Mouse (Mus musculus) kidney, postnatal 0 days (tissue): Measurements from ENCODE around the gene Sulf2. TPM values are rescaled to one million over a fixed set of nuclear protein-coding genes. Genes with fewer than 3 reads are reported as not detected.

ENCODE experiments used
- ATAC-seq: fragments of 200-750 bp; cut with Nextera tagmentation; replicated peaks from 2 replicates; pipeline ENCODE4 v1.8.0; 2017; ENCODE audit warnings: low read depth, moderate number of reproducible peaks, moderate TSS enrichment, moderate library complexity; ENCODE audit not compliant: low FRiP score
- DNase-seq: peaks from one replicate; pipeline ENCODE4 v3.0.0-alpha.2; 2016; ENCODE audit warnings: low spot score
- H3K27ac ChIP-seq: fragments of 300-500 bp; sonication (generic); 2 replicates; pipeline ENCODE4 v1.5.1; 2014; ENCODE audit warnings: mild to moderate bottlenecking
- H3K27me3 ChIP-seq: fragments of 300-500 bp; sonication (generic); 2 replicates; pipeline ENCODE4 v1.6.1; 2014; ENCODE audit warnings: low read length, mixed read lengths; ENCODE audit not compliant: insufficient read depth
- H3K36me3 ChIP-seq: fragments of 300-500 bp; sonication (generic); 2 replicates; pipeline ENCODE4 v1.6.1; 2014; ENCODE audit warnings: low read length, mixed read lengths; ENCODE audit not compliant: insufficient read depth
- H3K4me1 ChIP-seq: fragments of 300-500 bp; sonication (generic); replicated peaks from 2 replicates; pipeline ENCODE4 v1.6.1; 2014; ENCODE audit warnings: antibody characterized with exemption, low read length, mixed read lengths; ENCODE audit not compliant: insufficient read depth
- H3K4me2 ChIP-seq: fragments of 300-500 bp; sonication (generic); 2 replicates; pipeline ENCODE4 v1.6.1; 2014; ENCODE audit warnings: mild to moderate bottlenecking, low read length, moderate library complexity, mixed read lengths
- H3K4me3 ChIP-seq: fragments of 300-500 bp; sonication (generic); replicated peaks from 2 replicates; pipeline ENCODE4 v1.5.1; 2014; ENCODE audit warnings: low read depth, low read length
- H3K9ac ChIP-seq: fragments of 300-500 bp; sonication (generic); 2 replicates; pipeline ENCODE4 v1.6.1; 2014; ENCODE audit warnings: low read depth, low read length
- H3K9me3 ChIP-seq: fragments of 300-500 bp; sonication (generic); replicated peaks from 2 replicates; pipeline ENCODE4 v1.6.1; 2016; ENCODE audit warnings: low read length, inconsistent platforms, mixed read lengths
- CTCF ChIP-seq: IDR thresholded peaks from 2 replicates; pipeline ENCODE4 v1.5.1; 2016; ENCODE audit warnings: antibody characterized with exemption, low read depth, mild to moderate bottlenecking, moderate library complexity
- WGBS: fragments of 180-500 bp; shearing (Covaris S2); extraction: QIAGEN DNeasy Blood & Tissue Kit; methylation state at CpG from one replicate; pipeline ENCODE4 v1.1.7; 2014; 5-methylcytosine and 5-hydroxymethylcytosine counted together
- polyA plus RNA-seq: library from polyadenylated mRNA; unstranded; fragments of >200 nt; fragmentation: Nextera tagmentation; extraction: Ambion mirVana; gene quantifications from 2 replicates; pipeline ENCODE4 v1.2.1, GENCODE M21; 2015

Gene Sulf2
- polyA plus RNA-seq, 1 experiment from 2014 or later = 45.1 TPM

DNA sequence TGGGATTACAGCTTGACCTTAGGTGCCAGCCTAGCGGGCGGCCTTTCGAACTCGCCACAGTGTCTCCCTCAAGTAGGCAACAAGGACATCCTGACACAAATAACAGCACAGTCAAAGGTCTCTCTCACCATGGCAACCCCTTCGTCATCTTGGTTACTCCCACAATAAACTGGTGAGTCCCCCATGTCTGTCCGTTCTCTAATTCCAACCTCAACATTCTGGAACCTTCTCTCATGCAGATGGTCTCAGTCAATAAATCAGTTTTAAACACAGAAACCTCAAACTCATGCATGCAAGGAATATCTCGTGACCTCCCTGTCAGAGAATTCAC lies 39.2 kb downstream of the Sulf2 start:
- whole genome bisulfite sequencing = 45% methylated on average over 7 of the region's 7 CpGs
- H3K27ac ChIP-seq = peak overlapping the region; percentile 31; the same call in 1 of the 2 replicates
- DNase-seq (peak; percentile 88), ATAC-seq (peak; percentile 65)
- H3K4me1 ChIP-seq = peaks cover 5% of the 10 kb centered on the region; the same call in 1 of the 2 replicates
- H3K36me3 ChIP-seq = no peaks in the 10 kb centered on the region
- H3K4me3 ChIP-seq = no peak overlapping the region
- H3K4me2 ChIP-seq = no peak overlapping the region; the same call in 1 of the 2 replicates
- TF ChIP-seq CTCF = no peak
- H3K9me3 ChIP-seq = no peaks in the 10 kb centered on the region
- H3K9ac ChIP-seq = no peak overlapping the region
- no peaks in the 10 kb centered on the region for H3K27me3 ChIP-seq

DNA sequence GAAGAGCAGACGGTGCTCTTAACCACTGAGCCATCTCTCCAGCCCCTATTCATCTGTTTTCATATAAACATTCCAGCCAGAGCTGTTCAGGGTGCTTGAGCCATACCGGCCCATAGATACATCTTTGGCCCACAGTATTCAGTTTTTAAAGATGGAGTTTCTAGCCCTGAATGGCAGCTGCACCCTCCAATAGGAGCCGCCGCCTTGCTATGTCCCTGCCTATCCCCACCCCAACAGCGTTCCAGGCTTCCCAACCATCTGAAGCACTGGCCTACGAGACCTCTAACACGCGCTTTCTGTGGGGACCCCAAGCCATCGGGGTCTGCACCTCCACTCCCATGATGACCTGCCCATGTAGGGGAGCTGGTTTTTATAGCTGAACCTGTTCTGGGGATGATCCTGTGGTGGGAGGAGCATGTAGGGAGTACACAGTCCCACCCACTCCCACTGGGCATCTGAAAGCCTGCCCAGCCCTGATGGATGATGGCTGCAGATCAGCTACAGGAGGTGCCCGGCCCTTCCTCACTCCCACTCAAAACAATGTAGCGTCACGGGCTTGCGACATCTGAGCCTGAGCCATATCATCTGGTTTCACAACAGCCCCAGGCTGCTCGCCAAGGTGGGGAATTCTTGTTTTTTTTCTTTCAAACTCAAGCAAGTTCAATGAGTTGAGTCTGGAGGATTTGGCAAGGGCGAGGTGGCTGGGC lies 39.7 kb downstream of the Sulf2 start:
- Histone ChIP-seq H3K9me3 (no peaks in the 10 kb centered on the region), H3K27ac (peak overlapping the region; percentile 31; the same call in 1 of the 2 replicates), H3K27me3 (no peaks in the 10 kb centered on the region), H3K4me3 (no peak overlapping the region), H3K36me3 (no peaks in the 10 kb centered on the region), H3K9ac (no peak overlapping the region), H3K4me2 (no peak overlapping the region; the same call in 1 of the 2 replicates), H3K4me1 (peaks cover 5% of the 10 kb centered on the region; the same call in 1 of the 2 replicates)
- DNase-seq (peak; percentile 91), ATAC-seq (peak; percentile 87)
- TF ChIP-seq CTCF = no peak
- 58% methylated on average over 15 of the region's 15 CpGs for WGBS

DNA sequence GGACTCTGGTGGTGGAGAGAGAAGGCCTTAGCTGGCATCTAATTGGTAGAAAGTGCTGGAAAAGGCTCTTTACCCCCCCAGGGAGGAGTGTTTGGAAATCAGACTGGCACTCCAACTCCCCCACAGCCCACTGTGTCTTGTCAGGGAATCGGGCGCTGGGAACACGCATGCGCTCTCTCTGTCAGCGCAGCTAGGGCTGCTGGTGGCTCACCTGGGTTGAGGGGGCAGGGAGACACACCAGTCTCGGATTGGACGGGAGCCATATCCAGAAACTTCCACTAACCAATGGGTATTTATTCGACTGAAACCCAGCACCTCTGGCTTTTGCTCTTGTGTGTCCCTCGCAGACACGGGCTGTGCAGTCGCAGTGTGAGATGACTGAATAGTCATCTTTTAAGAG lies 42.5 kb downstream of the Sulf2 start:
- ATAC-seq = no peak
- TF ChIP-seq CTCF = no peak
- no peak for DNase-seq
- Histone ChIP-seq H3K36me3 (no peaks in the 10 kb centered on the region), H3K27ac (no peak overlapping the region), H3K4me1 (peaks cover 5% of the 10 kb centered on the region; the same call in 1 of the 2 replicates), H3K27me3 (no peaks in the 10 kb centered on the region), H3K9me3 (no peaks in the 10 kb centered on the region), H3K4me2 (no peak overlapping the region), H3K4me3 (no peak overlapping the region), H3K9ac (no peak overlapping the region)
- 87% methylated on average over 11 of the region's 11 CpGs for WGBS

DNA sequence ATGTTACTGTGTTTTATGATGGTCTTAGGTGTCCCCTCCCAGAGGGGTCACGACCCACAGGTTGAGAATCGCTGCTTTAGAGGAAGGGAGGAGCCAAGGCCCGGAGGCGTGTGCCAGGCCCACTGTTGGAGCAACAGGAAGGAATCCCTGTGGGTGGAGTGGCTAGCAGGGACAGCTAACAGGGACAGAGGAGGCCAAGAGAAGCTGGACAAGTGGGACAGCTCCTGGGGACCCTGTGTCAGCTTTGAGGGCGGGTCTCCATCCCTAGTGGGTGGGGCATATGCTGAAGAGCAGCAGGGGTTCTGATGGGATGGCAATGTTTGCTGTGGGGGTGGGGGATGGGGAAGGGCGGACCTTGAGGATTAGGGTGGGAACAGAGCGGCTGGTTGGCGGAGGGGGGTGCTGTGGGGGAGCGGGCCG lies 43.6 kb downstream of the Sulf2 start:
- H3K4me1 ChIP-seq = peaks cover 5% of the 10 kb centered on the region; the same call in 1 of the 2 replicates
- no peak overlapping the region for H3K27ac ChIP-seq
- no peak overlapping the region for H3K9ac ChIP-seq
- H3K4me3 ChIP-seq = no peak overlapping the region
- H3K4me2 ChIP-seq = no peak overlapping the region
- no peak for DNase-seq
- 41% methylated on average over 10 of the region's 10 CpGs for WGBS
- no peaks in the 10 kb centered on the region for H3K36me3 ChIP-seq
- TF ChIP-seq CTCF = no peak
- H3K9me3 ChIP-seq = no peaks in the 10 kb centered on the region
- no peaks in the 10 kb centered on the region for H3K27me3 ChIP-seq
- no peak for ATAC-seq

DNA sequence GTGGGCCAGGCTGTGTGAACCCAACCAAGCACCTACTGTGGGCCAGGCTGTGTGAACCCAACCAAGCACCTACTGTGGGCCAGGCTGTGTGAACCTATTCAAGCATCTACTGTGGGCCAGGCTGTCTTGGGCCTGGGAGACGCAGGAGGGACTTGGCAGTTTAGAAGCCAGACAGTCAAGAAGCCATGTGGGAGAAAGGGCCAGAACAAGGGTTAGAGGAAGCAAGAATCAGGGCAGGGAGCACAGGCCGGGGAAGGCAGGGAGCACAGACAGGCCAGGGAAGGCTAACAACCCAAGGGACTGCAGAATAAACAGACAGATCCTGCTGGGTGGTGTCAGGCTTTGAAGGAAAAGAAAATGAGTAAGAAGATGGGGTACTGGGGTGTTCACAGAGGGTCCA lies 44.2 kb downstream of the Sulf2 start:
- DNase-seq (no peak), ATAC-seq (no peak)
- no peak overlapping the region for H3K27ac ChIP-seq
- H3K36me3 ChIP-seq = no peaks in the 10 kb centered on the region
- H3K4me3 ChIP-seq = no peak overlapping the region
- WGBS = 64% methylated on average over 2 of the region's 2 CpGs
- peaks cover 5% of the 10 kb centered on the region; the same call in 1 of the 2 replicates for H3K4me1 ChIP-seq
- H3K27me3 ChIP-seq = no peaks in the 10 kb centered on the region
- H3K9me3 ChIP-seq = no peaks in the 10 kb centered on the region
- H3K4me2 ChIP-seq = no peak overlapping the region
- H3K9ac ChIP-seq = no peak overlapping the region
- no peak for TF ChIP-seq CTCF

DNA sequence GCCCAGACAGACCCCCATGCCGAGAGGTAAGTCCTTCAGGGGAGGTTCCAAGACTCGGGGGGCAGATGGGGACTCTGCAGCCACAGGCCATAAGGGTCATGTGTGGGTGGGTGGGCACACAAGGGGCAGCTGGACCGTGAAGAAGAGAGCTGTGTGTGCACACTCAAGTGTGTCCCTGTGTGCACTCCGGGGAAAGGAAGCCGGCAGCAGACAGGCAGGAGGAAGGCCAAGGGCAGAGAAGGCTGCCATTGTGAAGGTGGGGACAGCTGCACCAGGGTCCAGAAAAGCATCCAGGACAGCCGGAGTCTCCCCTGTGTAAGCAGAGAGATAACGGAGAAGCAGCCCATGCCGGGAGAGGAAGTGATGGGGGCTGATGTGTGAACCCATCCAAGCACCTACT lies 44.7 kb downstream of the Sulf2 start:
- no peaks in the 10 kb centered on the region for H3K27me3 ChIP-seq
- WGBS = 44% methylated on average over 8 of the region's 8 CpGs
- peaks cover 5% of the 10 kb centered on the region; the same call in 1 of the 2 replicates for H3K4me1 ChIP-seq
- ATAC-seq (peak; percentile 31; the same call in 1 of the 2 replicates), DNase-seq (no peak)
- H3K9me3 ChIP-seq = no peaks in the 10 kb centered on the region
- H3K36me3 ChIP-seq = no peaks in the 10 kb centered on the region
- no peak overlapping the region for H3K4me2 ChIP-seq
- no peak for TF ChIP-seq CTCF
- H3K4me3 ChIP-seq = no peak overlapping the region
- H3K9ac ChIP-seq = no peak overlapping the region
- H3K27ac ChIP-seq = no peak overlapping the region
